Mouse (Mus musculus): Measurements from ENCODE around the gene Wnk1.

DNA sequence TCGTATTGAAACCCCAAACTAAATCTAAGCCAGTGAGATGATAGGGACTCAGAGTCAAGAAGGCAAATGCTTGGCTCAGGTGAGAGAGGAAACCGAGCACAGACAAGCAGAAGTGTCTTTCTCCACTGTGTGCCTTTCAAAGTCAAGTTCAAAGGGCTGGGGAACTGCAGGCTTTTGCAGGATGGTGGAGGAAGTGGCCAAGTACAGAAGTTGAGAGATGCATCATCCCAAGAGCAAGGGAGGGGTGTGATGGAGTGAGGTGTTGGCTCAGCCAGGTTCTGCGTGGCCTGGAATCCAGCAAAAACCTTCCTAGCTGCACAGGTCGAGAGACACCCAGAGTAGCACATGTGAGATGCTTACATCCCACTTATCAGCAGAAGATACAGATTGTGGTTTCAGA, 43.0 kb upstream of the Wnk1 start:
- no peak for TF ChIP-seq CTCF (IDR thresholded peaks at IDR 0.05; ENCODE audit: control insufficient read depth, insufficient read depth, low read length)
- no peak for TF ChIP-seq POLR2A (IDR thresholded peaks at IDR 0.05; ENCODE audit: borderline replicate concordance, control insufficient read depth, low read depth, low read length)
